Mouse (Mus musculus) G1E (cell line): Measurements from ENCODE around the gene Rnf167.

Experiments used
- CTCF ChIP-seq: IDR thresholded peaks from 2 replicates; pipeline ENCODE4 v1.5.1; 2012; ENCODE audit warnings: low read depth, low read length, inconsistent platforms, mixed read lengths
- GATA1 ChIP-seq: IDR thresholded peaks from 2 replicates; pipeline ENCODE4 v1.6.1; 2012; ENCODE audit warnings: borderline replicate concordance, low read length, inconsistent platforms, mixed read lengths
- POLR2AphosphoS5 ChIP-seq: IDR thresholded peaks from 2 replicates; pipeline ENCODE4 v1.6.1; 2012; ENCODE audit warnings: low read depth, low read length, inconsistent platforms; ENCODE audit not compliant: insufficient replicate concordance
- TAL1 ChIP-seq: conservative IDR thresholded peaks from 2 replicates; pipeline ENCODE4 v1.6.1; 2012; ENCODE audit warnings: low read depth, low read length, inconsistent platforms, mixed read lengths

DNA sequence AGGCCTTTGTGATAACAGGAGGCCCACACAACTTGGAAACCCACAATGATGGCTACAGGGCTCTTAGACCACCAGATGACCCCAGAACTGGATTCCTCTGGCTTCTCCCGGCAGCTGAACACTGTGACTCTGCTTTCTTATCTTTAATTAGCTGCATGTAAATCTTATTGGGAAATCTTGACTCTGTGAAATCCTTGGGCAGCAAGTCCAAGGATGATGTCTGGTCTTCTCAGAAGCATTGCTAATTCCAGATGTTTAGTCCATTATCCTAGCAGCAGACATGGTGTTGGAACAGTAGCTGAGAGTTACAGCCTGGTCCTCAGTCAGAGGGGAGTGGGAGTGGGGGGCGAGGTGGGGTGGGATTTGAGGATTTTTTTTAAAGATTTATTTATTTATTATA is 18.6 kb upstream of the Rnf167 start:
- no peak for TF ChIP-seq TAL1
- no peak for TF ChIP-seq CTCF
- TF ChIP-seq POLR2AphosphoS5, result no peak
- TF ChIP-seq GATA1, result no peak
